In genomic region chr11:33787362-33787761, GRCm38 (mm10) we compare ENCODE assay signal across 9 mouse cellular contexts.
DNase-seq lines count a peak whose midpoint lies in the region; ATAC-seq and TF ChIP-seq lines count a peak whose summit lies in the region.
"Had no signal": no experiment of that assay in that cellular context is flagged by ENCODE, and none has a peak within 500 bp of the region (broad histone marks: within the 10 kb centered on the region; RNA-seq: fewer than 3 reads in every experiment).

No protein-coding gene starts in this region.

- no peak for ATAC-seq in intestine, embryonic 14.5 days (replicated peaks; ENCODE audit: low FRiP score, low TSS enrichment, low read depth)
- no peak for ATAC-seq in intestine, embryonic 15.5 days
- ATAC-seq in intestine, postnatal 0 days, result no peak

- no peak overlapping the region for H3K4me2 ChIP-seq in intestine, embryonic 14.5 days (ENCODE audit: low read length)
- no peak overlapping the region for H3K4me2 ChIP-seq in intestine, embryonic 15.5 days (replicated peaks)
- H3K4me2 ChIP-seq in intestine, postnatal 0 days (replicated peaks; ENCODE audit: low read depth), result no peak overlapping the region
- H3K4me2 ChIP-seq: heart, embryonic 13.5 days had no signal

- no peaks in the 10 kb centered on the region for H3K27me3 ChIP-seq in intestine, embryonic 14.5 days (replicated peaks; ENCODE audit: control insufficient read depth, insufficient read depth, low read length)
- no peaks in the 10 kb centered on the region for H3K27me3 ChIP-seq in intestine, embryonic 15.5 days (replicated peaks)
- peaks cover 0 to 2% of the 10 kb centered on the region in 2 experiments; a peak in 3 of 4 replicates for H3K27me3 ChIP-seq in MEL (ENCODE audit: control insufficient read depth in 1 of 2, insufficient read depth in 2 of 2, low read length in 2 of 2)
- no peaks in the 10 kb centered on the region for H3K27me3 ChIP-seq in intestine, postnatal 0 days (replicated peaks; ENCODE audit: control insufficient read depth, insufficient read depth, low read length)

- no peaks in the 10 kb centered on the region for H3K4me1 ChIP-seq in intestine, embryonic 14.5 days (replicated peaks; ENCODE audit: control insufficient read depth, insufficient read depth, low read length)
- H3K4me1 ChIP-seq in intestine, embryonic 15.5 days (replicated peaks), result no peaks in the 10 kb centered on the region
- no peaks in the 10 kb centered on the region for H3K4me1 ChIP-seq in MEL (ENCODE audit: control insufficient read depth in 1 of 2, insufficient read depth in 2 of 2, low read length in 2 of 2)
- no peaks in the 10 kb centered on the region for H3K4me1 ChIP-seq in intestine, postnatal 0 days (replicated peaks; ENCODE audit: control insufficient read depth, insufficient read depth, low read length)
- H3K4me1 ChIP-seq: heart, embryonic 13.5 days had no signal

- H3K9ac ChIP-seq in intestine, embryonic 14.5 days (ENCODE audit: low read length), result no peak overlapping the region
- no peak overlapping the region for H3K9ac ChIP-seq in intestine, embryonic 15.5 days
- H3K9ac ChIP-seq in MEL (ENCODE audit: control insufficient read depth, low read depth, low read length, poor library complexity, severe bottlenecking), result no peak overlapping the region
- no peak overlapping the region for H3K9ac ChIP-seq in intestine, postnatal 0 days (ENCODE audit: low read depth, low read length)
- H3K9ac ChIP-seq: heart, embryonic 13.5 days had no signal

- 29% methylated on average over 5 of the region's 5 CpGs for WGBS in intestine, embryonic 14.5 days
- 26% methylated on average over 5 of the region's 5 CpGs for WGBS in intestine, embryonic 15.5 days
- WGBS in intestine, postnatal 0 days, result 21% methylated on average over 5 of the region's 5 CpGs

- TF ChIP-seq EP300 in MEL (IDR thresholded peaks at IDR 0.05; ENCODE audit: low read depth in 1 of 2, low read length in 2 of 2), result no peak

- no peaks in the 10 kb centered on the region for H3K36me3 ChIP-seq in intestine, embryonic 14.5 days (ENCODE audit: control insufficient read depth, insufficient read depth, low read length)
- H3K36me3 ChIP-seq in intestine, embryonic 15.5 days, result no peaks in the 10 kb centered on the region
- no peaks in the 10 kb centered on the region for H3K36me3 ChIP-seq in MEL (ENCODE audit: control insufficient read depth in 1 of 2, insufficient read depth in 2 of 2, low read length in 2 of 2)
- H3K36me3 ChIP-seq in intestine, postnatal 0 days (ENCODE audit: control insufficient read depth, insufficient read depth), result no peaks in the 10 kb centered on the region
- H3K36me3 ChIP-seq: heart, embryonic 13.5 days had no signal

- TF ChIP-seq POLR2A in MEL (IDR thresholded peaks at IDR 0.05; ENCODE audit: control insufficient read depth in 1 of 2, insufficient read depth in 1 of 2, low read depth in 1 of 2, low read length in 2 of 2, poor library complexity in 1 of 2), result no peak

- no peak overlapping the region for H3K27ac ChIP-seq in intestine, embryonic 14.5 days (ENCODE audit: low read depth)
- H3K27ac ChIP-seq in intestine, embryonic 15.5 days, result no peak overlapping the region
- no peak overlapping the region for H3K27ac ChIP-seq in MEL (ENCODE audit: control insufficient read depth, low read depth, low read length)
- H3K27ac ChIP-seq in intestine, postnatal 0 days (ENCODE audit: low read depth, low read length), result no peak overlapping the region
- H3K27ac ChIP-seq: heart, embryonic 13.5 days had no signal

- no peak for TF ChIP-seq CTCF in MEL (IDR thresholded peaks at IDR 0.05 in 2 of 3, conservative IDR thresholded peaks at IDR 0.05 in 1 of 3; ENCODE audit: control insufficient read depth in 1 of 3, insufficient read depth in 1 of 3, low read depth in 2 of 3, low read length in 3 of 3, poor library complexity in 1 of 3, severe bottlenecking in 1 of 3)
- no peak for TF ChIP-seq CTCF in intestine, postnatal 0 days (IDR thresholded peaks at IDR 0.05; ENCODE audit: low read depth)

- no peak for TF ChIP-seq RAD21 in MEL (IDR thresholded peaks at IDR 0.05; ENCODE audit: low read depth, low read length)

- no peaks in the 10 kb centered on the region for H3K79me2 ChIP-seq in MEL (ENCODE audit: control insufficient read depth, insufficient read depth, low read length, poor library complexity)

- peak; percentile 87 for DNase-seq in intestine, embryonic 14.5 days (ENCODE audit: low spot score)
- peak; percentile 78 for DNase-seq in MEL (ENCODE audit: low read depth, low spot score)
- DNase-seq in embryo, embryonic 10 days (ENCODE audit: low spot score), result peak; percentile 87
- peak; percentile 24 for DNase-seq in lung, postnatal 36 days
- DNase-seq in frontal cortex, postnatal 36 days (ENCODE audit: low spot score in 2 of 2), result no peak
- DNase-seq in heart, adult 8-10 months (ENCODE audit: low spot score), result no peak

- no peaks in the 10 kb centered on the region for H3K9me3 ChIP-seq in intestine, embryonic 14.5 days (ENCODE audit: control insufficient read depth, low read length)
- no peaks in the 10 kb centered on the region for H3K9me3 ChIP-seq in intestine, embryonic 15.5 days
- no peaks in the 10 kb centered on the region for H3K9me3 ChIP-seq in MEL (replicated peaks; ENCODE audit: insufficient read depth, low read length)
- H3K9me3 ChIP-seq in intestine, postnatal 0 days (ENCODE audit: control insufficient read depth), result no peaks in the 10 kb centered on the region
- H3K9me3 ChIP-seq: heart, embryonic 13.5 days had no signal

- H3K4me3 ChIP-seq in intestine, embryonic 14.5 days (ENCODE audit: low read depth, low read length), result no peak overlapping the region
- H3K4me3 ChIP-seq in intestine, embryonic 15.5 days (replicated peaks), result no peak overlapping the region
- H3K4me3 ChIP-seq in MEL (ENCODE audit: control insufficient read depth in 1 of 2, insufficient read depth in 1 of 2, low read depth in 2 of 2, low read length in 2 of 2), result no peak overlapping the region
- H3K4me3 ChIP-seq in intestine, postnatal 0 days (ENCODE audit: low read depth, low read length), result no peak overlapping the region
- H3K4me3 ChIP-seq: heart, embryonic 13.5 days had no signal

TF ChIP-seq in MEL, 35 proteins besides CTCF, POLR2A, EP300 and RAD21:
- no peak for TF ChIP-seq USF1 (IDR thresholded peaks at IDR 0.05; ENCODE audit: low read depth, low read length)
- no peak for TF ChIP-seq MAFK (IDR thresholded peaks at IDR 0.05; ENCODE audit: borderline replicate concordance, low read depth, low read length)
- no peak for TF ChIP-seq KAT2A (conservative IDR thresholded peaks at IDR 0.05; ENCODE audit: low read depth, low read length)
- no peak for TF ChIP-seq MYB (IDR thresholded peaks at IDR 0.05; ENCODE audit: low read depth, low read length)
- peak; percentile 48; the same call in 1 of the 2 replicates for TF ChIP-seq SIN3A (IDR thresholded peaks at IDR 0.05; ENCODE audit: low read length)
- peak; percentile 79 for TF ChIP-seq ZNF384 (IDR thresholded peaks at IDR 0.05; ENCODE audit: low read depth, low read length)
- no peak for TF ChIP-seq POLR2AphosphoS5 (IDR thresholded peaks at IDR 0.05; ENCODE audit: borderline replicate concordance, low read depth, low read length)
TF ChIP-seq in MEL: peak in this region for 2.

Comparison
In these comparisons a context has a peak if more than half of its experiments do, and no peak if none do; other contexts are left out.
1. DNase-seq: peak in intestine, embryonic 14.5 days (single experiment), MEL (single experiment), embryo, embryonic 10 days (single experiment) and lung, postnatal 36 days (single experiment); none in frontal cortex, postnatal 36 days (0 of 2) and heart, adult 8-10 months (single experiment).